Mouse (Mus musculus) midbrain, embryonic 14.5 days (tissue): ENCODE results near the gene Slc4a1. TPM values are rescaled to one million over a fixed set of nuclear protein-coding genes. Genes with fewer than 3 reads are reported as not detected.

Experiments used
- ATAC-seq: fragments of 200-750 bp; cut with Nextera tagmentation; 2 replicates; pipeline ENCODE4 v1.8.0; 2017; ENCODE audit warnings: moderate number of reproducible peaks, moderate library complexity; ENCODE audit not compliant: low FRiP score, low TSS enrichment
- DNase-seq: peaks from one replicate; pipeline ENCODE4 v3.0.0-alpha.2; 2015
- H3K27ac ChIP-seq: fragments of 300-500 bp; sonication (generic); replicated peaks from 2 replicates; pipeline ENCODE4 v1.5.1; 2014; ENCODE audit warnings: mild to moderate bottlenecking, low read depth, low read length, moderate library complexity
- H3K27me3 ChIP-seq: fragments of 300-500 bp; sonication (generic); 2 replicates; pipeline ENCODE4 v1.6.1; 2014; ENCODE audit warnings: low read length, control low read depth, mixed read lengths; ENCODE audit not compliant: control insufficient read depth, insufficient read depth
- H3K36me3 ChIP-seq: fragments of 300-500 bp; sonication (generic); 2 replicates; pipeline ENCODE4 v1.6.1; 2014; ENCODE audit warnings: low read length, control low read depth; ENCODE audit not compliant: control insufficient read depth, insufficient read depth
- H3K4me1 ChIP-seq: fragments of 300-500 bp; sonication (generic); 2 replicates; pipeline ENCODE4 v1.6.1; 2014; ENCODE audit warnings: mild to moderate bottlenecking, antibody characterized with exemption, low read length, control low read depth; ENCODE audit not compliant: control insufficient read depth, insufficient read depth
- H3K4me2 ChIP-seq: fragments of 300-500 bp; sonication (generic); 2 replicates; pipeline ENCODE4 v1.6.1; 2014; ENCODE audit warnings: mild to moderate bottlenecking, low read length, moderate library complexity
- H3K4me3 ChIP-seq: fragments of 300-500 bp; sonication (generic); replicated peaks from 2 replicates; pipeline ENCODE4 v1.5.1; 2014; ENCODE audit warnings: low read depth, low read length
- H3K9ac ChIP-seq: fragments of 300-500 bp; sonication (generic); replicated peaks from 2 replicates; pipeline ENCODE4 v1.6.1; 2014; ENCODE audit warnings: mild to moderate bottlenecking, low read length, moderate library complexity
- H3K9me3 ChIP-seq: fragments of 300-500 bp; sonication (generic); 2 replicates; pipeline ENCODE4 v1.6.1; 2016; ENCODE audit warnings: low read length, control low read depth, mixed read lengths; ENCODE audit not compliant: control insufficient read depth
- WGBS: fragments of 180-500 bp; shearing (Covaris S2); extraction: QIAGEN DNeasy Blood & Tissue Kit; methylation state at CpG from one replicate; pipeline ENCODE4 v1.1.7; 2014; 5-methylcytosine and 5-hydroxymethylcytosine counted together
- polyA plus RNA-seq: library from polyadenylated mRNA; unstranded; fragments of >200 nt; fragmentation: Nextera tagmentation; extraction: Ambion mirVana; gene quantifications from 2 replicates; pipeline ENCODE4 v1.2.1, GENCODE M21; 2014

The Slc4a1 gene
- polyA plus RNA-seq, 1 experiment from 2014 or later, result 2.3 TPM

DNA sequence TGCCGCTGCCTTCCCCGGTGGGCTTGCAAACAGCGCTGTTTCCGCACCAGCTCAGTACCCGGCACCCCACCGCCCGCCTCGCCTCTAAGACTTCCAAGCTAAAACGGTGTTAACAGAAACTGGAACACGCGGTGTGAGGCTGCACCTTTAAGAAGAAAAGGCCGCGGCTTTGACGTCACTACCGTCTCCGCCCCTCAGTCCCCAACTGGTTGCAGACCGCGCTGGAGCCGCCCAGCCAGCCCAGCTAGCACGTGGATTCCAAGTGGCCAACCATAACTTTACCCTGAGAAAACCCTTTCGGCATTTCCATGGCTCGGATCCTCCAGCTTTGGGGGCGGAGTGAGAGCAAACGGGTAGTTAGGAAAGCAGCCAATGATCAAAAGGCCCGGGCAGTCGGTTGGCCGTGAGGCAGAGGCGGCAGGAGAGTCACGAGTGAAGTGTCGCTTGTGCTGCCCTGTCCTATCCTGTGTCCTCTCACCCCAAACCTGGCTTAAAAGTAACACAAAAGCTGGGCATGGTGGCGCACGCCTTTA is 42.4 kb upstream of the Slc4a1 start:
- H3K27me3 ChIP-seq, result no peaks in the 10 kb centered on the region
- H3K36me3 ChIP-seq, result peaks cover 9% of the 10 kb centered on the region
- H3K4me2 ChIP-seq, result peak overlapping the region; percentile 79
- H3K4me3 ChIP-seq, result peak overlapping the region; percentile 79
- H3K9me3 ChIP-seq, result no peaks in the 10 kb centered on the region
- under 1% methylated on average over 32 of the region's 32 CpGs for WGBS
- ATAC-seq (peak; percentile 92), DNase-seq (peak; percentile 99)
- peak overlapping the region; percentile 84; the same call in 1 of the 2 replicates for H3K27ac ChIP-seq
- 0 out of 2 replicates have a peak overlapping the region, but pooled peaks have one; percentile 80 for H3K9ac ChIP-seq
- H3K4me1 ChIP-seq, result peaks cover 21% of the 10 kb centered on the region

DNA sequence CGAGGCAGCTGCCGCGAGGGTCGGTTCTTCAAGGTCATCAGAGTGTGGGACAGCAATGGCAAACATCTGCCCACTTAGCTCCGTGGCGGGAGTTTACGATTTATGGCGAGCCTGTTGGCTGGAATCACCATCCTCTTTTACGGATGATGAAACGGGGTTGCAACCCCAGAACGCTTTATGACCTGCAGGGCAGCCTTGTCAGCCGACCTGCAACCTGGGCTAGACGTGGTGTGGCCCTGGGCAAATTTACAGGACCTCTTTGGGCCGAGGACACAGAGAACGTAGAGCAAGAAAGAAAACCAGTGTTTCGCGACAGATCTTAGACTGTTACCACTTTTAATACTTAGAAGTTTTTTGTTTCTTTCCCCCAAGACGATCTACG is 41.8 kb upstream of the Slc4a1 start, which contains the start of gene Slc25a39:
Slc25a39 (minus strand) TSS at position 113 of the 382 bp plus-strand sequence.
- H3K4me2 ChIP-seq, result peak within 1 kb of the TSS; percentile 79
- under 1% methylated on average over 19 of the region's 19 CpGs for WGBS
- peak within 1 kb of the TSS; percentile 80 for H3K9ac ChIP-seq
- H3K4me1 ChIP-seq, result peaks cover 21% of the 10 kb centered on the region
- peaks cover 15% of the 10 kb centered on the region for H3K36me3 ChIP-seq
- H3K9me3 ChIP-seq, result no peaks in the 10 kb centered on the region
- peak within 1 kb of the TSS; percentile 79 for H3K4me3 ChIP-seq
- DNase-seq (no peak), ATAC-seq (no peak)
- H3K27ac ChIP-seq, result peak within 1 kb of the TSS; percentile 84
- no peaks in the 10 kb centered on the region for H3K27me3 ChIP-seq

DNA sequence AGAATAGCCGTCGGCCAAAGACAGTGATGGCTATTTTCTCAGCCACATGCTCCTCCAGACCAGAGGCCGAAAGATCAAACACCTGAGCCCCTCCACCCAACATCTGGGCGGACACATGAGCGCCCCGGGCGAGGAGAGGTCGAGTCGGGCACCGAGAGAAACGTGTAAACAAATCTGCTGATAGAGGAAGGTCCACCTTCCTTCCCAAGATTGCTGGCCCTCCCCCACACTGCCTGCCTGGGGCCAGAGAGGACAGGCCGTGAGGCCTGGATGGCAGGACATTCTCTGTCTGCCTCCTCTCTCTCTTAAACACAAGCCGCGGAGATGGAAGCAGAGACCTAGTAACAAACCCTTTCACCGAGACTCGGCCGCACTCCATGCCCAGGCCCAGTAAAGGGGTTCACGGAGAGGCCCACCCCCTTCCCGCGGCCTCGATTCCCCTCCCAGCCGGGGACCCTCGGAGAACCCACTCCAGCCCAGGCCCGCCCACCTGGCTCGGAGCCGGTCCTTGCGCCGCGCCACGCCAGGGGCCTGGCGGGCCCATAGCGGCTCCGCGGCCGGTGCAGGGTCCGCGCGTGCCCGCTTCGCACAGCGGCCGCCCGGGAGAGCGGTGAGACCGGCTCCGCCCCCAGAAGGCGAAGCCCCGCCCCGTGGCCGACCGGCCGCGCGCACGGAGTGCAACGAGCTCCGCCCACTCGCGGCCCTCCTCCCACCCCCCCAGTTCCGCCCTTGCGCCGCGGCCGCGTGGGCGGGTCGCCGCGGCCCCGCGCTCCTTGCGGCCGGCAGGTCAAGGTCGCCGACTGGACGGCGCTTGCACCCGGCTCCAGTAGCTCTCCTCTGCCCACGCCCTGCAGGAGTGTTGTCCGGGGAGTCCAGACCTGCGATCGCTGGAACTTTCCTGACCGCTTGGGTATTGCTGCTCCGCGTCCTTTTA is 41.2 kb upstream of the Slc4a1 start:
- H3K4me2 ChIP-seq, result peak overlapping the region; percentile 79
- ATAC-seq (peak; percentile 71), DNase-seq (peak; percentile 95)
- under 1% methylated on average over 83 of the region's 85 CpGs for WGBS
- peak overlapping the region; percentile 84 for H3K27ac ChIP-seq
- H3K4me3 ChIP-seq, result peak overlapping the region; percentile 79
- no peaks in the 10 kb centered on the region for H3K27me3 ChIP-seq
- peak overlapping the region; percentile 80 for H3K9ac ChIP-seq
- no peaks in the 10 kb centered on the region for H3K9me3 ChIP-seq
- peaks cover 21% of the 10 kb centered on the region for H3K4me1 ChIP-seq
- peaks cover 21% of the 10 kb centered on the region for H3K36me3 ChIP-seq

DNA sequence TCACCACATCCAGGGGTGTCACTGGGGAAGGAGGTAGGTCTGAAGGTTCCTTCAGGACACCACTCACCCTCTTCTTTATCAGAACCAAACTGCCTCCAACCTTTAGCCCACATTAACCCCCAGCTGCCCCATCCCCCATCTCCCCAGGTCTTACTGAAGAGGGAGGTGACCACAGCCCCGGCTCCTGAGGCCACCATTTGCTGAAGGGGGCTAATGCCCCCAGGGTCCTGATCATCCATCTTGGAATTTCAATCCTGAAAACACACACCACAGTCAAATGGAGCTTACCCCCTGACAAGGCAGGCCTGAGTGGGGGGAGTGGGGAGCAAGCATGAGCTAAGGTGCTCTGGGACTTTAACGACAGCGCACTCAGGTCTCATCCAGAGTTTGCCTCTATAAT is 40.4 kb upstream of the Slc4a1 start:
- Histone ChIP-seq H3K4me1 (peaks cover 21% of the 10 kb centered on the region), H3K27ac (peak overlapping the region; percentile 84), H3K27me3 (no peaks in the 10 kb centered on the region), H3K9me3 (no peaks in the 10 kb centered on the region), H3K4me2 (peak overlapping the region; percentile 79), H3K4me3 (peak overlapping the region; percentile 79), H3K9ac (peak overlapping the region; percentile 80), H3K36me3 (peaks cover 29% of the 10 kb centered on the region)
- DNase-seq (no peak), ATAC-seq (no peak)
- 6% methylated on average over 3 of the region's 3 CpGs for WGBS

DNA sequence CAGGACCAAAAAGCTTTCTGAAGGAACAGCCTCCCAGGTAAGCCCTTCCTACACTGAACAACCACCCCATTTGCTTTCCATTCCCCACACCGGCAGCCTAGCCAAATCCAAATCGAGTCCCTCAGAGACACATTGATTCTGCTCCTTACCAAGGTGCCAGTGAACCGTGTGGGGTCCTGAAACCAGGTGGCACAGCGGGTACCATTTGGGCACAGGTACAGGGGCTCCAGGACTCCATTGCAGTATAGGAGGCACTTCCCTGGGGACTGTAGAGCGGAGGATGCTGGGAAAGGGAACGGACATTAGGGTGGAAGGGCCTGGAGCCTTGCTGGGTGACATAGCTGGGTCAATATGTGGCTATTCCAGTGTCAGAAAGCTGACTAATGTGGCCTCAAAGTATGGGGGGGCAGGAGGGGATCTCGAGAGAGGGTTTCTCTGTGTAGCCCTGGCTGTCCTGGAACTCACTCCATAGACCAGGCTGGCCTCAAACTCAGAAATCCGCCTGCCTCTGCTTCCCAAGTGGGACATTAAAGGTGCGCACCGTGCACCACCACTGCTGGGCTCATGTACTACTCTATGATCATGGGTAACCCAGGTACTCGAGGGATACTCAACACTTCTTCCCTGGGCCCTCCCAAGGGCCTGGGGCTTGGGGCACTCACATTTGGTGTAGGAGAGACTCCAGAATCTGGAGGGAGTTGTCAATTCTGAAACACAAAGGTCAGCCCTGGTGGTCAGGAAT is 39.7 kb upstream of the Slc4a1 start:
- DNase-seq, result no peak
- no peaks in the 10 kb centered on the region for H3K27me3 ChIP-seq
- peak overlapping the region; percentile 79 for H3K4me3 ChIP-seq

DNA sequence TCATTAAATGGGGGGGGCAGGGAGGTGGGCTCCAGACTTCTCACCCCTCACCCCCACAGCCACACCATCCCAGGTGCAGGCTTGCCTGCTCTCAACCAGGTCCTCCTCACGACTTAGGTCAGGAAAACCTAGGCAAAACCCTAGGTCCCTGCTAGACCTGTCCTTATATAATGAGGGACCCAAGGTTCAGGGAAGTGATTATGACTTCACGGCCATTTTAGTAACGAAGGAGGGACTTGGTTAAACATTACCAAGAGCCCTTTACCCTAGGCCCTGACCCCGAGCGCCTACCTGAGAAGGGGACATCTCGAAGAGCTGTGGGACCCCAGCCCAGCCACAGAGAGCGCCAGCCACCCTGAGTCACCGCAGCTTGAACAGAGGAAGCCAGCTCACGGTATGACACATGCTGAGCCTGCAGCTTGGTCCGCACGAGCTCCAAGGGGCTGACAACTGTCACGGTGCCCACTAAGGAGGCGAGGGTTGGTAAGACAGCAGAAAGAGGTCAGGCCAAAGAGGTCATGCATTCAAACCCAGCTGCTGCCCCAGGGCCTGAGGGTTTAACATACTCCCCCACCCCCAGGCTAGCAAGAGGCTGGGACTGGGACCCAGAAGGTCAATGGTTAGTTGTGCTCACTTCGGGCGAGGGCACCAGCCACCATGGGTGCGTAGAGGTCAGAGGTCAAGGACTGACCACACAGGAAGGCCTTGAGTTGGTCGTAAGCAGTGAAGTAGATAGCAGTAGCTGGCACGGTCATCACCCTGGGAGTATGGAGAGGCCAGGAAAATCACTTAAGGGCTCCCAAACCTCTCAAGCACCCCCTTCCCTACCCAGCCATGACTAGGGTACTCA is 38.4 kb upstream of the Slc4a1 start:
- DNase-seq (no peak), ATAC-seq (no peak)
- Histone ChIP-seq H3K36me3 (peaks cover 49% of the 10 kb centered on the region), H3K4me1 (peaks cover 28% of the 10 kb centered on the region), H3K4me2 (peak overlapping the region; percentile 19), H3K9me3 (no peaks in the 10 kb centered on the region), H3K9ac (no peak overlapping the region), H3K27ac (no peak overlapping the region), H3K27me3 (no peaks in the 10 kb centered on the region; the same call in 1 of the 2 replicates), H3K4me3 (no peak overlapping the region)
- WGBS, result 83% methylated on average over 18 of the region's 18 CpGs

More for the DNA sequence above, 39.7 kb upstream of the Slc4a1 start:
- Histone ChIP-seq H3K27ac (no peak overlapping the region), H3K36me3 (peaks cover 36% of the 10 kb centered on the region), H3K4me2 (peak overlapping the region; percentile 79), H3K9me3 (no peaks in the 10 kb centered on the region), H3K4me1 (peaks cover 21% of the 10 kb centered on the region), H3K9ac (peak overlapping the region; percentile 80; the same call in 1 of the 2 replicates)
- no peak for ATAC-seq
- 89% methylated on average over 11 of the region's 11 CpGs for WGBS

DNA sequence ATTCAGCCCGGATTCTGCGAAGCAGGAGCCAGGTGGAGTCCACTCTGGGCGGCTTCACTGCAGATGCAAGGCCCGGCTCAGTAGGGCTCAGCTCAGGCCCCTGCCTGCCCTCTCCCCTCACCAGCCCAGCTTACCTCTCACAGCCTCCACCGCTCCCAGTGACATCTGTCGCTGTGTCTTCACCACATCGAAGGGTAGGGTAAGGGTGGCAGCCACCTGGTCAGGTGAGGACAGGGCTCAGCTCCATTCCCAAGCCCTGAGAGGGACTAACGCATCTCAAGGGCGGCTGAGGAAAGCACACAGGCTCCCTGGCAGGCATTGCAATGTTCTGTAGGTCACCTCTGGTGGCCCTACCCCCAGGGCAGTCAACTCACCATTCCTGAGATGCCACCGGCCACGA is 37.7 kb upstream of the Slc4a1 start:
- Histone ChIP-seq H3K36me3 (peaks cover 56% of the 10 kb centered on the region), H3K27ac (no peak overlapping the region), H3K4me3 (no peak overlapping the region), H3K4me2 (no peak overlapping the region), H3K4me1 (peaks cover 30% of the 10 kb centered on the region), H3K9ac (no peak overlapping the region), H3K9me3 (no peaks in the 10 kb centered on the region), H3K27me3 (no peaks in the 10 kb centered on the region; the same call in 1 of the 2 replicates)
- 95% methylated on average over 11 of the region's 11 CpGs for WGBS
- DNase-seq, result no peak
- ATAC-seq, result no peak
